Mouse (Mus musculus) ES-E14 (cell line): ENCODE measurements around the gene Sell.

ENCODE experiments used
- CHD2 ChIP-seq: IDR thresholded peaks from 2 replicates; pipeline ENCODE4 v1.6.1; 2014; ENCODE audit warnings: mild to moderate bottlenecking, low read depth, low read length, inconsistent platforms
- HCFC1 ChIP-seq: IDR thresholded peaks from 2 replicates; pipeline ENCODE4 v1.6.1; 2012; ENCODE audit warnings: low read length, inconsistent platforms, borderline replicate concordance; ENCODE audit not compliant: insufficient read depth

DNA sequence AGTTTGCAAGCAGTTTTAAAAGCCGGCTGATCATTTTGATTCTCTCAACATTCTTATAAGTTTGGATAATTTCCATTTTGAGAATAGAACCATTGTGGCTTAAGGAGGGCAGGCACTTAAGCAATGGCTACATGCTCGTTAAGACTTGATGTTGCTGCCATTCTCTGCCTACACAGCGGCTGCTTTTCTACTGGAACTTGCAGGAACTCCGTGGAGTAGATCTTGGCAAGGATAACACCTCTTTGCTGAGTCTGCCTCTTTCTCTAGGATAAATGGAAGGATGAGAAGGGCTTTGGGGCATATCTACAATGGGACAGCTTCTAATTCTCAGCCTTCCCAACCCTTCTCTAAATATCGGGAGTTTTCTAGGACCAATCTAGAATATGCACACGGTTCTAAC, 53.9 kb downstream of the Sell start:
- no peak for TF ChIP-seq CHD2
- TF ChIP-seq HCFC1: no peak
